Mouse (Mus musculus) G1E (cell line): Measurements from ENCODE around the gene Nipsnap3b.

Experiments
- CTCF ChIP-seq: IDR thresholded peaks from 2 replicates; pipeline ENCODE4 v1.5.1; 2012; ENCODE audit warnings: low read depth, low read length, inconsistent platforms, mixed read lengths
- GATA1 ChIP-seq: IDR thresholded peaks from 2 replicates; pipeline ENCODE4 v1.6.1; 2012; ENCODE audit warnings: borderline replicate concordance, low read length, inconsistent platforms, mixed read lengths
- GATA2 ChIP-seq: IDR thresholded peaks from 2 replicates; pipeline ENCODE4 v1.6.1; 2012; ENCODE audit warnings: low read depth, low read length, inconsistent platforms, borderline replicate concordance
- POLR2AphosphoS5 ChIP-seq: IDR thresholded peaks from 2 replicates; pipeline ENCODE4 v1.6.1; 2012; ENCODE audit warnings: low read depth, low read length, inconsistent platforms; ENCODE audit not compliant: insufficient replicate concordance
- TAL1 ChIP-seq: conservative IDR thresholded peaks from 2 replicates; pipeline ENCODE4 v1.6.1; 2012; ENCODE audit warnings: low read depth, low read length, inconsistent platforms, mixed read lengths

DNA sequence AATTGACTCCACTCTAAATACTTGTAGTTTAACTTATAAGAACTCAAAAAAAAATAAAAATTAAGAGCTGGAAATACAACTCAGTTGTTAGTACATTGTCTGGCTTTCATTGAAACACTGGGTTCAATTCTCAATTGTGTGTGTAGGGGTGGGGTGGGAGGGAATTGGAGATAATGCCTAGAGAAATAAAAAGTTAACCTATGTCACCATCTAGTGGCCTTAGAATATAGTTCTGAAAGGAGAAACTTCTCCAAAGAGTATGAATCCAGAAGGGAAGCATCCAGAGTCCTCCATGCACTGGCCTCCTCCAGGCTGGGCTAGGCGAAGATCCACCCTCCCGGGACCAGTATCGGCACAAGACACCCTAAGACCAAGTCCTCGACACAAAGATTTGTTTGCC, 2.5 kb upstream of the Nipsnap3b start:
- TF ChIP-seq CTCF (no peak), POLR2AphosphoS5 (no peak), GATA1 (no peak), TAL1 (no peak), GATA2 (no peak)
